Mouse (Mus musculus) liver, postnatal 0 days (tissue): Measurements from ENCODE around the gene Srcin1.

ENCODE experiments used
- CTCF ChIP-seq: sonication (generic); IDR thresholded peaks from 2 replicates; pipeline ENCODE4 v1.5.1; 2016; ENCODE audit warnings: antibody characterized with exemption, low read depth
- EP300 ChIP-seq: IDR thresholded peaks from 2 replicates; pipeline ENCODE4 v1.6.1; 2016; ENCODE audit warnings: antibody characterized with exemption, low read depth, mild to moderate bottlenecking

DNA sequence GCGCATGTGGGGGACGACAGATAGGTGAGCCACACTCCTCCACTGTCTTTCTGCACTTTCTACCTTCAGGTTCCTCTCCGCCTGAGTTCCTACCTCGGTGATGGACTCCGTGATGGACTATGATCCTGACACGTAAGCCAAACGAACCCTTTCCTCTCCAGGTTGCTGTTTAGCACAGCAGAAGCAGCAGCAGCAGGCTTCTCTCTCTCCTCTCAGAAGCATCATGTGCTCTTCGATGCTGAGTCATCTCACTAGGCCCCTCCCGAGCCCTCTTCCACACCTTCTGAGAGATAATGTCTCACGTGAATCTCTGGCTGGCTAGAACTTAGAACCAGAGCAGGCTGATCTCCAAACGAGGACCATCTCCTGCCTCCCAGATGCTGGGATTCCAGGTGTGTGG is 42.4 kb upstream of the Srcin1 start:
- TF ChIP-seq CTCF (no peak), EP300 (no peak)
